Mouse (Mus musculus): ENCODE measurements around the gene Rap1gds1. TPM values are rescaled to one million over a fixed set of nuclear protein-coding genes. Genes with fewer than 3 reads are reported as not detected.

The Rap1gds1 gene
- polyA plus RNA-seq, 1 experiment from 2014 or later, result 89.0 TPM

DNA sequence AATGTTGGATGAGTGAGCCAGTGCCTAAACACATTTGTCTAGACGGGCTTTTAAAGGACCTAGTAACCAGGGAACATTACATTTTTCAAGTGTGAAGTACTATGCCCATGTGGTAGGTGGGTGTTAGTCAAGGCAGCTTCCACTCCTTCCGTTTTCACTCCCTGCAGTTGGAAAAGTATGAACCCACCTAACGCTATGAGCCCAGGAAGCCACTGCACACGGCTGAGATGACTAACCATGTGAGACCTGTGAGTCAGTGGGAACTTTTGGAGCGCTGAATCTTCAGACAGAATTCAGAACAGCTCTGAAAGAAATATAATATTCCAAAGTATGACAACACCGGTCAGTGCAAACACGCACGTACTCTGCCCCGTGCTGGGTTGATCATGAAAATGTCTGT is 125.9 kb downstream of the Rap1gds1 start:
- H3K4me2 ChIP-seq (ENCODE audit: low read depth), result no peak overlapping the region
- H3K9me3 ChIP-seq (ENCODE audit: control insufficient read depth, low read length), result no peaks in the 10 kb centered on the region
- no peak overlapping the region for H3K4me3 ChIP-seq (ENCODE audit: low read depth, low read length)
- no peak overlapping the region for H3K9ac ChIP-seq (ENCODE audit: low read length)
- no peak for DNase-seq (ENCODE audit: low spot score)
- peaks cover 5% of the 10 kb centered on the region; the same call in 1 of the 2 replicates for H3K36me3 ChIP-seq (ENCODE audit: control insufficient read depth, insufficient read depth, low read length)
- WGBS, result 96% methylated on average over 9 of the region's 9 CpGs
- no peak for ATAC-seq (ENCODE audit: insufficient read depth, low FRiP score, low TSS enrichment)
- H3K4me1 ChIP-seq (ENCODE audit: control insufficient read depth, insufficient read depth, low read length), result no peaks in the 10 kb centered on the region
- H3K27me3 ChIP-seq (ENCODE audit: control insufficient read depth, insufficient read depth, low read length), result no peaks in the 10 kb centered on the region
- H3K27ac ChIP-seq (ENCODE audit: low read depth, low read length), result no peak overlapping the region

- H3K4me2 ChIP-seq (ENCODE audit: low read depth), result no peak overlapping the region
- peaks cover 5% of the 10 kb centered on the region; the same call in 1 of the 2 replicates for H3K36me3 ChIP-seq (ENCODE audit: control insufficient read depth, insufficient read depth, low read length)
- no peaks in the 10 kb centered on the region for H3K9me3 ChIP-seq (ENCODE audit: control insufficient read depth, low read length)
- DNase-seq (ENCODE audit: low spot score) (no peak), ATAC-seq (ENCODE audit: insufficient read depth, low FRiP score, low TSS enrichment) (no peak)
- no peak overlapping the region for H3K4me3 ChIP-seq (ENCODE audit: low read depth, low read length)
- H3K27me3 ChIP-seq (ENCODE audit: control insufficient read depth, insufficient read depth, low read length), result no peaks in the 10 kb centered on the region
- 91% methylated on average over 3 of the region's 3 CpGs for WGBS
- no peaks in the 10 kb centered on the region for H3K4me1 ChIP-seq (ENCODE audit: control insufficient read depth, insufficient read depth, low read length)
- H3K9ac ChIP-seq (ENCODE audit: low read length), result no peak overlapping the region
- no peak overlapping the region for H3K27ac ChIP-seq (ENCODE audit: low read depth, low read length)
These were observed 129.5 kb downstream of the Rap1gds1 start for GRCm38 (mm10) chr3:138945516-138945915.

DNA sequence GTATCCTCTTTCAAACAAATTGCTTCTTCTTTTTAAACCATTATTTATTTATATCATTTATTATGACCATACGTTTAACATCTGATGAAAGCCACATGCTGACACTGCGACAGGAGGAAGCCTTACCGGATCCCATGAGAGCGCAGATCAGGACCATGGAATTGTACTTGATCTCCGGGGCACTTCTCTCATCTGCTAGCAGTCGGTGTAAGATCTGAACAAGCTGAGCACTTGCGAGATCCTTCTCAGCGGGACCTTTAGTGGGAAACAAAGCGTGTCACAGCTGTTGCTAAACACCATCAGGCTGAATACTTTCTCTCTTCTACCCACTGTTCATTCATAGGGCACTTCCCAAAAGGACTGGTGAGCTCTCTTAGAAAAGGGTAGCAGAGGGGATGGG is 133.4 kb downstream of the Rap1gds1 start:
- H3K9me3 ChIP-seq (ENCODE audit: control insufficient read depth, low read length), result no peaks in the 10 kb centered on the region
- H3K36me3 ChIP-seq (ENCODE audit: control insufficient read depth, insufficient read depth, low read length), result peaks cover 12% of the 10 kb centered on the region
- H3K27me3 ChIP-seq (ENCODE audit: control insufficient read depth, insufficient read depth, low read length), result no peaks in the 10 kb centered on the region
- H3K4me3 ChIP-seq (ENCODE audit: low read depth, low read length), result no peak overlapping the region
- WGBS, result 48% methylated on average over 9 of the region's 9 CpGs
- no peak overlapping the region for H3K9ac ChIP-seq (ENCODE audit: low read length)
- ATAC-seq (ENCODE audit: insufficient read depth, low FRiP score, low TSS enrichment) (no peak), DNase-seq (ENCODE audit: low spot score) (no peak)
- H3K4me1 ChIP-seq (ENCODE audit: control insufficient read depth, insufficient read depth, low read length), result no peaks in the 10 kb centered on the region
- H3K4me2 ChIP-seq (ENCODE audit: low read depth), result no peak overlapping the region
- no peak overlapping the region for H3K27ac ChIP-seq (ENCODE audit: low read depth, low read length)

DNA sequence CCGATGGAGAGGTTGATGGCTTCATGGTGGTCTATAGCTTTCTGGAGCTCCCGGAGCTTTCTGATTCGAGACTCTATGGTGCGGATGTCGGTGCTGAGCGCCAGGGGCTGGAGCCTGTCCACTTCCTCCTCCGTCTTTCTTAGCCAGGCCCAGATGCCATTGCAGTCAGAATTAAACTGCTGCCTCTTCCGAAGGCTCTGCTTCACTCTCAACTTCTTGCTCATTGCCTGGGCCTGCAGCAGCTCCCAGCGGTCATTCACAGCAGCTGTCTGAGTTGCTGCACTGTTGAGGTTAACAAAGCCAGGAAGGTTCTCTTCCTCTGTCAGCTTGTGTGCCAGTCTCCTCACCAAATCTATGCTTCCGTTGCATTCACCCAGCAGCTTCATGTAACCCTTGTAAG is 137.8 kb downstream of the Rap1gds1 start:
- peaks cover 7% of the 10 kb centered on the region for H3K36me3 ChIP-seq (ENCODE audit: control insufficient read depth, insufficient read depth, low read length)
- WGBS, result 96% methylated on average over 10 of the region's 10 CpGs

GRCm38 (mm10) chr3:138936780-138937179 is 138.2 kb downstream of the Rap1gds1 start:
- peaks cover 7% of the 10 kb centered on the region for H3K36me3 ChIP-seq (ENCODE audit: control insufficient read depth, insufficient read depth, low read length)
- 90% methylated on average over 8 of the region's 8 CpGs for WGBS
- no peak overlapping the region for H3K9ac ChIP-seq (ENCODE audit: low read length)
- no peak overlapping the region for H3K4me2 ChIP-seq (ENCODE audit: low read depth)
- H3K27ac ChIP-seq (ENCODE audit: low read depth, low read length), result no peak overlapping the region
- ATAC-seq (ENCODE audit: insufficient read depth, low FRiP score, low TSS enrichment) (no peak), DNase-seq (ENCODE audit: low spot score) (no peak)
- no peaks in the 10 kb centered on the region for H3K9me3 ChIP-seq (ENCODE audit: control insufficient read depth, low read length)
- no peaks in the 10 kb centered on the region for H3K27me3 ChIP-seq (ENCODE audit: control insufficient read depth, insufficient read depth, low read length)
- no peak overlapping the region for H3K4me3 ChIP-seq (ENCODE audit: low read depth, low read length)
- no peaks in the 10 kb centered on the region for H3K4me1 ChIP-seq (ENCODE audit: control insufficient read depth, insufficient read depth, low read length)

More for the DNA sequence above, 137.8 kb downstream of the Rap1gds1 start:
- Histone ChIP-seq H3K27ac (ENCODE audit: low read depth, low read length) (no peak overlapping the region), H3K9me3 (ENCODE audit: control insufficient read depth, low read length) (no peaks in the 10 kb centered on the region), H3K27me3 (ENCODE audit: control insufficient read depth, insufficient read depth, low read length) (no peaks in the 10 kb centered on the region), H3K4me3 (ENCODE audit: low read depth, low read length) (no peak overlapping the region), H3K4me2 (ENCODE audit: low read depth) (no peak overlapping the region), H3K4me1 (ENCODE audit: control insufficient read depth, insufficient read depth, low read length) (no peaks in the 10 kb centered on the region), H3K9ac (ENCODE audit: low read length) (no peak overlapping the region)
- no peak for ATAC-seq (ENCODE audit: insufficient read depth, low FRiP score, low TSS enrichment)
- no peak for DNase-seq (ENCODE audit: low spot score)

- no peaks in the 10 kb centered on the region for H3K4me1 ChIP-seq (ENCODE audit: control insufficient read depth, insufficient read depth, low read length)
- no peaks in the 10 kb centered on the region for H3K9me3 ChIP-seq (ENCODE audit: control insufficient read depth, low read length)
- no peaks in the 10 kb centered on the region for H3K27me3 ChIP-seq (ENCODE audit: control insufficient read depth, insufficient read depth, low read length)
- no peak overlapping the region for H3K4me3 ChIP-seq (ENCODE audit: low read depth, low read length)
- H3K9ac ChIP-seq (ENCODE audit: low read length), result no peak overlapping the region
- H3K36me3 ChIP-seq (ENCODE audit: control insufficient read depth, insufficient read depth, low read length), result 0 out of 2 replicates have a peak, but pooled peaks cover 2% of the 10 kb centered on the region
- H3K4me2 ChIP-seq (ENCODE audit: low read depth), result no peak overlapping the region
- ATAC-seq (ENCODE audit: insufficient read depth, low FRiP score, low TSS enrichment), result no peak
- H3K27ac ChIP-seq (ENCODE audit: low read depth, low read length), result no peak overlapping the region
- WGBS, result 94% methylated on average over 4 of the region's 4 CpGs
- no peak for DNase-seq (ENCODE audit: low spot score)
These were observed 147.6 kb downstream of the Rap1gds1 start for GRCm38 (mm10) chr3:138927437-138927836.

DNA sequence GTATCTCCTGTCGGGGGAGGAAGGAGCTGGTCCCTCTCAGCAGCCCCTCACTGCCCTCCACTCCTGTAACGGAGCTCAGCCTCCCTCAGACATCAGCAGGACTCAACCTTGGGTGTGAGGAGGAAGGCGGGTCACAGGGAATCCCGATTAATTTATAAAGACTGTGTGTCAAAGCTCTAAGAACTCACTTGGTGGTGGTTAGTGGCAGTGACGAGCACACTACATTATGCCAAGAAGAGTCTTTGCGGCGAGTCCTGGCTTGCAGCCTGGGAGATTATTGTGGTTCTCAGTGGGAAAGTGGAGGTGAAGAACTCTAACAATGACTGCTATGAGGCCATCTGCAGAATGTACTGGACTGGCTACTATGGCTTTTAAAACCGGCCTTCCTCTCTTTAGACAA is 148.8 kb downstream of the Rap1gds1 start:
- H3K9ac ChIP-seq (ENCODE audit: low read length), result no peak overlapping the region
- H3K36me3 ChIP-seq (ENCODE audit: control insufficient read depth, insufficient read depth, low read length), result 0 out of 2 replicates have a peak, but pooled peaks cover 2% of the 10 kb centered on the region
- H3K27me3 ChIP-seq (ENCODE audit: control insufficient read depth, insufficient read depth, low read length), result no peaks in the 10 kb centered on the region
- DNase-seq (ENCODE audit: low spot score) (no peak), ATAC-seq (ENCODE audit: insufficient read depth, low FRiP score, low TSS enrichment) (no peak)
- H3K27ac ChIP-seq (ENCODE audit: low read depth, low read length), result no peak overlapping the region
- no peaks in the 10 kb centered on the region for H3K4me1 ChIP-seq (ENCODE audit: control insufficient read depth, insufficient read depth, low read length)
- WGBS, result 90% methylated on average over 8 of the region's 8 CpGs
- H3K4me3 ChIP-seq (ENCODE audit: low read depth, low read length), result no peak overlapping the region
- no peaks in the 10 kb centered on the region for H3K9me3 ChIP-seq (ENCODE audit: control insufficient read depth, low read length)
- no peak overlapping the region for H3K4me2 ChIP-seq (ENCODE audit: low read depth)

DNA sequence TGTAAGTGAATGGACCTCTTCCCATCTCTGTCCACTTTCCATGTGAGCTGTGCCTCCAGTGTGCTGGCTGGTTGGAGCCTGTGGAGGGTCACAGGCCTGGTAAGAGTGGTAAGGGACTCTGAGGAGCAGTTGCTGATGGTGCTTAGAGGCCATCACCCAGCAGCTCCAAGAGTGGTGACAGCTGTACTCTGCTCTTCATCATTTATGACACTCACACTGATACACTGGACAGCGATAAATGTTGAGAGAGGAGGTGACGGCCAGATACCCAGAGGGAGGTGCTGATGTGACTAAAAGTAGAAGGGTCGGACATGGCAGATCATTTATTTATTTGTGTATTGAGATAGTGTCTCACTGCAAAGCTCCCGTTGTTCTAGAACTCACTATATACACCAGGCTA is 156.8 kb downstream of the Rap1gds1 start:
- 93% methylated on average over 4 of the region's 4 CpGs for WGBS
- Histone ChIP-seq H3K27ac (ENCODE audit: low read depth, low read length) (no peak overlapping the region), H3K4me1 (ENCODE audit: control insufficient read depth, insufficient read depth, low read length) (no peaks in the 10 kb centered on the region), H3K9me3 (ENCODE audit: control insufficient read depth, low read length) (no peaks in the 10 kb centered on the region), H3K36me3 (ENCODE audit: control insufficient read depth, insufficient read depth, low read length) (no peaks in the 10 kb centered on the region), H3K27me3 (ENCODE audit: control insufficient read depth, insufficient read depth, low read length) (no peaks in the 10 kb centered on the region), H3K4me2 (ENCODE audit: low read depth) (no peak overlapping the region), H3K9ac (ENCODE audit: low read length) (no peak overlapping the region), H3K4me3 (ENCODE audit: low read depth, low read length) (no peak overlapping the region)
- DNase-seq (ENCODE audit: low spot score) (no peak), ATAC-seq (ENCODE audit: insufficient read depth, low FRiP score, low TSS enrichment) (no peak)

DNA sequence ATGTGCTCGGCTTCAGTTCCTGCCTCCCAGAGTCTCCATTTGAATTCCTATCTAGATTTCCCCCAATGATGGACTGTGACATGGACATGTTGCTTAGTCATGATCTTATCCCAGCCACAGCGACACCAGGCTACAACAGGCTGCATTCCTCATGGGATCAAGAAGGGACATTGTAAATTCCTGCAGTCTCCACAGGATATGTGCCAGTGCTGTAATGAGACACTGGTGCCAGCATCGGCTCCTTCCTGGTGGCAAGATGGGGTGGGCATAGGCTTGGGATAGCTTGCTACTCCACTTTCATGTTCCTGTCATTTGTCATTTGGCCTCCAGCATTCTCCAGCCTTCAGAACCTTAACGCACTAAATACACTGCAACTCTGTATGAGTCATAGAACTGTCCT is 158.0 kb downstream of the Rap1gds1 start:
- no peak overlapping the region for H3K4me2 ChIP-seq (ENCODE audit: low read depth)
- no peak overlapping the region for H3K4me3 ChIP-seq (ENCODE audit: low read depth, low read length)
- no peaks in the 10 kb centered on the region for H3K4me1 ChIP-seq (ENCODE audit: control insufficient read depth, insufficient read depth, low read length)
- H3K27me3 ChIP-seq (ENCODE audit: control insufficient read depth, insufficient read depth, low read length), result no peaks in the 10 kb centered on the region
- DNase-seq (ENCODE audit: low spot score) (no peak), ATAC-seq (ENCODE audit: insufficient read depth, low FRiP score, low TSS enrichment) (no peak)
- no peak overlapping the region for H3K9ac ChIP-seq (ENCODE audit: low read length)
- no peaks in the 10 kb centered on the region for H3K36me3 ChIP-seq (ENCODE audit: control insufficient read depth, insufficient read depth, low read length)
- H3K27ac ChIP-seq (ENCODE audit: low read depth, low read length), result no peak overlapping the region
- H3K9me3 ChIP-seq (ENCODE audit: control insufficient read depth, low read length), result no peaks in the 10 kb centered on the region
- WGBS, result 90% methylated on average over 4 of the region's 4 CpGs
